ENCODE assay signal across 9 mouse cellular contexts in the genomic region with DNA sequence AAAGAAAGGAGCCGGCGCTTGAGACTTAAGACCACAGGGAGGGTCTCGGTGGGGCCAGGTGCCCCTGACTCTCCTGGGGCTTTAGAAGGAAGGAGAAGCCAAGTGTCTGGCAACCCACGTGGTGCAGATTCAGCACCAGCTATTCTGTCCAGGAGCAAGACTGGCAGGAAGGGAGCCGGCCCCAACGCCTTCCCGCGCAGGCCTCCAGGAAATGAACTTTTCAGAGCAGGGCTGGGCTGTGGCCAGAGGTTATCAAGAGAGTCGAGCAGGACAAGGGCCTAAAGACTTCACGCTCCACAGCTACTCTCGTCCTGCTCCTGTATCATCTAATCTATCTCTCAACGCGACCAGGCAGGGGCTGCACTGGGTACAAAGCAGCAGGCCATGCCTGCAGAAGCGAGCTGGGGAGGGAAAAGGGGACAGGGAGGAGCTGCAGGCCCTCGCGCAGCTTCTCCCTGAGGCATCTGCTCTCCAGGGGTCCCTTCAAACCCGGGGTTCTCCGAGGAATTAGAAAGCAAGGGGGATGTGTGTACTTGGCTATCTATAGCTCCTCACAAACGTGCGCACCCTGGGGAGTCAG. TPM values are rescaled to one million over a fixed set of nuclear protein-coding genes. Genes with fewer than 3 reads are reported as not detected.
DNase-seq lines count a peak whose midpoint lies in the region; ATAC-seq and TF ChIP-seq lines count a peak whose summit lies in the region.
"Had no signal": no experiment of that assay in that cellular context is flagged by ENCODE, and none has a peak within 500 bp of the region (broad histone marks: within the 10 kb centered on the region; RNA-seq: fewer than 3 reads in every experiment).

No protein-coding gene starts in this region.

- H3K4me3 ChIP-seq in hindbrain, postnatal 0 days (ENCODE audit: low read length), result peak overlapping the region; percentile 81
- H3K4me3 ChIP-seq in liver, embryonic 12.5 days, result peak overlapping the region; percentile 59
- H3K4me3 ChIP-seq in neural tube, embryonic 12.5 days, result peak overlapping the region; percentile 93

- peak; percentile 73 for DNase-seq in R1 (ENCODE audit: low read depth, low spot score)
- DNase-seq in cerebellum, adult 8-10 months, result peak; percentile 38
- DNase-seq in gastrocnemius, postnatal 10 days, result peak; percentile 64
- DNase-seq in hindbrain, postnatal 0 days (ENCODE audit: low spot score), result peak; percentile 6
- DNase-seq in right cerebral cortex, adult 2 months (ENCODE audit: low spot score in 2 of 2), result no peak
- no peak for DNase-seq in layer of hippocampus, adult 8-10 months (ENCODE audit: low spot score in 2 of 2)

- peak overlapping the region; percentile 94 for H3K27ac ChIP-seq in hindbrain, postnatal 0 days
- peak overlapping the region; percentile 71 for H3K27ac ChIP-seq in liver, embryonic 12.5 days
- H3K27ac ChIP-seq in neural tube, embryonic 12.5 days, result peak overlapping the region; percentile 96

- peak overlapping the region; percentile 85 for H3K9ac ChIP-seq in hindbrain, postnatal 0 days (replicated peaks; ENCODE audit: low read length)
- H3K9ac ChIP-seq in liver, embryonic 12.5 days, result peak overlapping the region; percentile 61; the same call in 1 of the 2 replicates
- H3K9ac ChIP-seq in neural tube, embryonic 12.5 days, result peak overlapping the region; percentile 97

- no peaks in the 10 kb centered on the region for H3K36me3 ChIP-seq in hindbrain, postnatal 0 days (ENCODE audit: insufficient read depth, low read length)
- no peaks in the 10 kb centered on the region for H3K36me3 ChIP-seq in liver, embryonic 12.5 days
- H3K36me3 ChIP-seq in neural tube, embryonic 12.5 days, result no peaks in the 10 kb centered on the region

- 3% methylated on average over 20 of the region's 20 CpGs for whole genome bisulfite sequencing in hindbrain, postnatal 0 days
- WGBS in liver, embryonic 12.5 days (ENCODE audit: insufficient replicate concordance), result 2% methylated on average over 20 of the region's 20 CpGs
- WGBS in neural tube, embryonic 12.5 days, result under 1% methylated on average over 20 of the region's 20 CpGs

- ATAC-seq in hindbrain, postnatal 0 days, result no peak
- peak; percentile 13; the same call in 1 of the 2 replicates for ATAC-seq in liver, embryonic 12.5 days
- no peak for ATAC-seq in neural tube, embryonic 12.5 days (ENCODE audit: low FRiP score, low read depth)

- TF ChIP-seq CTCF in hindbrain, postnatal 0 days (IDR thresholded peaks at IDR 0.05; ENCODE audit: low read depth), result no peak

- H3K9me3 ChIP-seq in hindbrain, postnatal 0 days (ENCODE audit: low read length), result no peaks in the 10 kb centered on the region
- no peaks in the 10 kb centered on the region for H3K9me3 ChIP-seq in liver, embryonic 12.5 days (replicated peaks)
- H3K9me3 ChIP-seq in neural tube, embryonic 12.5 days, result no peaks in the 10 kb centered on the region

- no peaks in the 10 kb centered on the region for H3K27me3 ChIP-seq in hindbrain, postnatal 0 days (ENCODE audit: insufficient read depth, low read length)
- H3K27me3 ChIP-seq in liver, embryonic 12.5 days (replicated peaks), result peaks cover 91% of the 10 kb centered on the region
- peaks cover 10% of the 10 kb centered on the region for H3K27me3 ChIP-seq in neural tube, embryonic 12.5 days (replicated peaks)

- peaks cover 32% of the 10 kb centered on the region for H3K4me1 ChIP-seq in hindbrain, postnatal 0 days (ENCODE audit: insufficient read depth, low read length)
- H3K4me1 ChIP-seq in liver, embryonic 12.5 days, result peaks cover 18% of the 10 kb centered on the region
- peaks cover 67% of the 10 kb centered on the region for H3K4me1 ChIP-seq in neural tube, embryonic 12.5 days

- H3K4me2 ChIP-seq in hindbrain, postnatal 0 days (ENCODE audit: low read depth, low read length), result peak overlapping the region; percentile 95
- H3K4me2 ChIP-seq in liver, embryonic 12.5 days, result peak overlapping the region; percentile 75
- H3K4me2 ChIP-seq in neural tube, embryonic 12.5 days (replicated peaks), result peak overlapping the region; percentile 96

RNA-seq across cellular contexts. Expression of a gene that starts 1.4 kb away (rescaled TPM):
- 10 to 100 TPM; 20.7 to 23.5 TPM for total RNA-seq in gastrocnemius, postnatal 10 days (2021)
- 73.6 and 74.8 TPM in 2 replicates for total RNA-seq in hindbrain, postnatal 0 days (2014; rRNA removed)
- polyA plus RNA-seq in hindbrain, postnatal 0 days (2015; fragmentation: Nextera tagmentation; extraction: Ambion mirVana), result 22.2 and 22.3 TPM in 2 replicates
- polyA plus RNA-seq in liver, embryonic 12.5 days (2016; fragmentation: Nextera tagmentation; extraction: Ambion mirVana), result 2.1 and 2.5 TPM in 2 replicates
- polyA plus RNA-seq in neural tube, embryonic 12.5 days (2016; fragmentation: Nextera tagmentation; extraction: Ambion mirVana), result 47.4 and 48.5 TPM in 2 replicates
- total RNA-seq in layer of hippocampus, adult 8-10 months (2022), result 10 to 100 TPM; 28.3 to 31.3 (median 30.2) TPM
- polyA plus RNA-seq: erythroblast, embryonic 14.5 days had no signal

Comparison
In these comparisons a context has a peak if more than half of its experiments do, and no peak if none do; other contexts are left out.
1. DNase-seq: peak in R1 (single experiment), cerebellum, adult 8-10 months (single experiment), gastrocnemius, postnatal 10 days (single experiment) and hindbrain, postnatal 0 days (single experiment); none in right cerebral cortex, adult 2 months (0 of 2) and layer of hippocampus, adult 8-10 months (0 of 2).
2. Peak in every context shown above with its lines, with median percentiles within 50 percentile points of each other: H3K27ac ChIP-seq, H3K4me2 ChIP-seq, H3K4me3 ChIP-seq and H3K9ac ChIP-seq.